Mouse (Mus musculus) spleen, postnatal 14 days (tissue): ENCODE data around the gene Ccnt1.
A peak's percentile ranks its signal among the peaks of the same experiment; 100 is the strongest.
"Not testable (repeated sequence)": the region's sequence is repeated elsewhere in the genome, so short reads cannot be mapped to it uniquely, and the experiment has no call there.

Experiments
- DNase-seq, 2 experiments: peaks; one replicate each; pipeline ENCODE4 v3.0.0; 2021 to 2022; ENCODE audit warnings: low spot score in 2 of 2

Ccnt1 gene

GRCm38 (mm10) chr15:98545151-98545550 lies 25.6 kb downstream of the Ccnt1 start:
- no peak for DNase-seq

- DNase-seq = no peak
Observed at GRCm38 (mm10) chr15:98543341-98543740, 27.4 kb downstream of the Ccnt1 start.

- no peak for DNase-seq
Observed at GRCm38 (mm10) chr15:98541064-98541463, 29.7 kb downstream of the Ccnt1 start.

GRCm38 (mm10) chr15:98537923-98538322 lies 32.8 kb downstream of the Ccnt1 start:
- DNase-seq = no peak

- no peak for DNase-seq
Observed at GRCm38 (mm10) chr15:98536828-98537510, 33.8 kb downstream of the Ccnt1 start.

GRCm38 (mm10) chr15:98535921-98536320 lies 34.8 kb downstream of the Ccnt1 start:
- DNase-seq = no peak

GRCm38 (mm10) chr15:98533881-98534627 lies 36.7 kb downstream of the Ccnt1 start, which contains the start of gene Kansl2:
TSS of gene Kansl2 (minus strand) at chr15:98534264.
- DNase-seq = peak; percentile 96

- DNase-seq = no peak
Observed at GRCm38 (mm10) chr15:98533035-98533531, 37.6 kb downstream of the Ccnt1 start.

GRCm38 (mm10) chr15:98532281-98532680 lies 38.4 kb downstream of the Ccnt1 start:
- no peak for DNase-seq

GRCm38 (mm10) chr15:98528066-98528563 lies 42.6 kb downstream of the Ccnt1 start:
- no peak for DNase-seq

- DNase-seq = no peak
Observed at GRCm38 (mm10) chr15:98527056-98527771, 43.5 kb downstream of the Ccnt1 start.

- no peak for DNase-seq
Observed at GRCm38 (mm10) chr15:98526057-98526456, 44.7 kb downstream of the Ccnt1 start.

- no peak for DNase-seq
Observed at GRCm38 (mm10) chr15:98521245-98521644, 49.5 kb downstream of the Ccnt1 start.

GRCm38 (mm10) chr15:98517380-98518355 lies 53.1 kb downstream of the Ccnt1 start:
- DNase-seq = peak; percentile 38 to 55

GRCm38 (mm10) chr15:98514845-98515244 lies 55.9 kb downstream of the Ccnt1 start:
- not testable (repeated sequence) for DNase-seq

GRCm38 (mm10) chr15:98514146-98514545 lies 56.6 kb downstream of the Ccnt1 start:
- DNase-seq = no peak

GRCm38 (mm10) chr15:98513676-98514075 lies 57.0 kb downstream of the Ccnt1 start:
- not testable (repeated sequence) for DNase-seq

- DNase-seq = no peak
Observed at GRCm38 (mm10) chr15:98512799-98513321, 57.9 kb downstream of the Ccnt1 start.

- DNase-seq = no peak
Observed at GRCm38 (mm10) chr15:98512232-98512631, 58.5 kb downstream of the Ccnt1 start.

- no peak for DNase-seq
Observed at GRCm38 (mm10) chr15:98511386-98511928, 59.3 kb downstream of the Ccnt1 start.
